In genomic region chr11:79671668-79672281, GRCm38 (mm10) we compare ENCODE assay signal across 8 mouse cellular contexts.
DNase-seq lines count a peak whose midpoint lies in the region; ATAC-seq lines count a peak whose summit lies in the region.

No protein-coding gene starts in this region.

- ATAC-seq in megakaryocyte, adult 5-6 weeks (ENCODE audit: poor library complexity, severe bottlenecking), result no peak
- ATAC-seq in erythroblast, adult 5-6 weeks (replicated peaks; ENCODE audit: low FRiP score, poor library complexity, severe bottlenecking), result no peak

- peak; percentile 45 for DNase-seq in gastrocnemius, postnatal 10 days
- no peak for DNase-seq in gastrocnemius, adult 18-20 months (ENCODE audit: low spot score)
- peak; percentile 49 for DNase-seq in right cerebral cortex, postnatal 4 days
- no peak for DNase-seq in right cerebral cortex, postnatal 10 days (ENCODE audit: low spot score in 2 of 2)
- DNase-seq in embryo, embryonic 10.5 days (ENCODE audit: low spot score), result peak; percentile 55
- peak; percentile 14 for DNase-seq in spleen, adult 12 weeks (ENCODE audit: low spot score)

Comparison
In these comparisons a context has a peak if more than half of its experiments do, and no peak if none do; other contexts are left out.
1. DNase-seq: peak in gastrocnemius, postnatal 10 days (single experiment), right cerebral cortex, postnatal 4 days (single experiment), embryo, embryonic 10.5 days (single experiment) and spleen, adult 12 weeks (single experiment); none in gastrocnemius, adult 18-20 months (single experiment) and right cerebral cortex, postnatal 10 days (0 of 2).